Mouse (Mus musculus) bone marrow, adult 2 months (tissue): ENCODE measurements around the gene Lmtk3.

Source experiments
- CTCF ChIP-seq: fragments of 200-500 bp; IDR thresholded peaks from 2 replicates; pipeline ENCODE4 v1.5.1; 2011; ENCODE audit warnings: low read length, control low read depth; ENCODE audit not compliant: control insufficient read depth, insufficient read depth
- POLR2A ChIP-seq: fragments of 200-500 bp; IDR thresholded peaks from 2 replicates; pipeline ENCODE4 v1.6.1; 2011; ENCODE audit warnings: low read depth, mild to moderate bottlenecking, control low read depth, low read length, borderline replicate concordance; ENCODE audit not compliant: control insufficient read depth

DNA sequence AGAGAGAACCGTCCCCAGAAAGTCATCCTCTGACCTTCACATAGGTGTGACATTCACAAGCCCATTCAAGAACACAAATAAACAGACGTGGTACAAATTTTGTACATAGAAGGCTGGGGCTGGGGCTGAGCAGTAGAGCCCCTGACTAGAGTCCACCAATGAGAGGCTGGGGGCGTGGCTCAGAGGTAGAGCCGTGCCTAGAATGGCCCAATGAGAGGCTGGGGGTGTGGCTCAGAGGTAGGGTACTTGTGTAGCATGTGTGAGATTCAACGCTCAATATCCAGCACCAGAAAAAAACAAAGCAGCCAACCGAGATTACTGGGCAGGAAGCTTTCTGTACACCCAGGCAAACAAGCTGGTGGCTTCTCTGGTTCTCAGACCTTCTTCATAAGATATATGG lies 27.8 kb upstream of the Lmtk3 start:
- TF ChIP-seq POLR2A: no peak
- no peak for TF ChIP-seq CTCF
